Mouse (Mus musculus) layer of hippocampus, postnatal 25 days (tissue): ENCODE measurements at regions not wholly inside any gene's neighbourhood (a gene's known extent, or its start where the extent isn't known, plus 50 kb on each side); places are given as distances from the start of the nearest gene placed in this dataset.

ENCODE experiments used
- DNase-seq, 2 experiments: peaks; one replicate each; pipeline ENCODE4 v3.0.0; 2022; ENCODE audit warnings: mixed read lengths in 2 of 2, low spot score in 1 of 2; ENCODE audit errors: extremely low spot score in 1 of 2

DNA sequence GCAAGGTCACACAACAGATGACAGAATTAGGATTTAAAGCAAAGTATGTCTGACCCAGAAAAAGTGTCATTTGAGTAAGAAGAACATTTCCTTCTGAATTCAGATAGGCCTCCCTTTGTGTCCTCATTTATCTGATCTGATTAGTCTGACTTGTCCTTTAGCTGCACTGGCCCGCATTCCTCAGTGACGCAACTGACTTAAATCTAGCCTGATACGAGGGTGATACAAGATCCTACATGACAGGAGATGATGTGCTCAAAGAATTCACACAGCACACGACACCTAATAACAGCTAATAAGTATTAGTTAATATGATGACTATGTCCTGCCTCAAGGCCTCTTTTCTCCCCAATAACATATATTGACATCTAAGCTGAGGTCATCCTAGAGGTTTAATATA, 192.8 kb downstream of the Nuf2 start:
- no peak for DNase-seq

DNA sequence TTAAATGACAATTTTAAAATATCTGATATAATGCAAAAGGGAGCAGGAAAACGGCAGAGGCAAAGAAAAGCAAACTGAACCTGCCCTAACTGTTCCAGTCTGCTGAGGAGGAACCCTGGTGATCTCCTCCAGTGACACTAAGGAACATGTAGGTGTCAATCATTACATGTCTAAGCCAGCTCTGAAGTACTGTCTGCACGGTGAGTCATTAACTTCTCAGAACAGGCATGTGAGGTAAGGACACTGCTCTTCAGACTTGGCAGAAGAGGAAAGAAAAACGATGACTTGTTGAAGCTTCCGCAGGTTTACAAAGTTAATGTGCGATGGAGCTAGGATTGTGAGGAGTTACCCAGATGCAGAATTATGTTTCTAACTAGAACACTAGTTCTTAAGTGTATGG, 199.1 kb downstream of the Nuf2 start:
- no peak for DNase-seq

DNA sequence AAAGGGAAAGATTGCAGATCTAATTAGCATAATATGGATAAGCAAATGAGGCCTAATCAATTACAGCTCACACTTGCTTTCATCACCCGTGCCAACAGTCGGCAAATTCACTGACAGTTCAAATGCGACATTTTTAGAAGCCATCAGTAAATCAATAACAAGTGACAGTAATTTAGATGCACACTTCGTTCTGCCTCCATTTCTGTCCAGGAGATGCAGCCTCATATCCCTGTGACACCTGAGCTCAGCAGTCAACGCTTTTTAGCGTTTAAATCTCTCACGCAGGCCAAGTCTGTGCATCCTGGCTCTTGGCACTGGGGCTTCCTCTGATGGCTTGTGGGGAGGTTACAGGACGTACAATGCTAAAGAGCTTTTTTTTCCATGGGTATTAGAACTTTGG, 218.0 kb downstream of the Nuf2 start:
- no peak for DNase-seq

DNA sequence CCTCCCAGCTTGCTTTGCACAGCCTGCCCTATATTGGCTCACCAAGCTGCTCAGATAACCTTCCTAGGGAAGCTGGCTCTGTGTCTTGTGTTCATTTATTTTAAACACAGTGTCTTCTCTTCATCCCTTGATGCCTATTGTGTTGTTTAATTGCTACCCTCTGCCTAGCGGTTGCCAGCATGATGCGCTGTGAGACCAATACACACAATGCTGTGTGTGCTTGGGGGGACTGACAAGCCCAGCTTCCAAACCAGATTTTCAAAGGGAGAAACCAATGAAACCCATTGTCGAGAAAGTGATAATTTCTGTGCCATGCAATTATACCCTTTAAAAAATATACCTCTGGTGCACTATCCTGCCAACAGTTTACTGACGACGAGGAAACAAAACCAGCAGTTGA, 247.8 kb downstream of the Nuf2 start:
- no peak for DNase-seq

DNA sequence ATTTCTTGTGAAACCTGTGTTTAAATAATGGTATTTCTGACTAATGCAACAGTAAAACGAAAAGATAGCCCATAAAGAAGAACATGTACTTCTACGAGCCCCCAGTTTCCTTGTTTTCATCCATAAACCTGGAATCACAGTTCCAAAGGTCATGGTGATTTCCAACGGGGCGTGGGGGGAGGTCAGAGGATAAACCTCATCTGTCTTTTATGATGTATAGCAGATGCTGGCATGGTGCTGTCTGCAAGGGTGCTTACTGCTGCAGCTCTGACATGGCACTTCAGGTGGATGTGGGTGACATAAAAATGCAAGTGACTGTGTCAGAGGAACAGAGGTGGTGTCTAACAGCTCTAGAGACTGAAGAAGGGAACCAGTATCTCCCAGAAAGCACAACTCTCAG, 260.5 kb downstream of the Nuf2 start:
- DNase-seq = no peak

DNA sequence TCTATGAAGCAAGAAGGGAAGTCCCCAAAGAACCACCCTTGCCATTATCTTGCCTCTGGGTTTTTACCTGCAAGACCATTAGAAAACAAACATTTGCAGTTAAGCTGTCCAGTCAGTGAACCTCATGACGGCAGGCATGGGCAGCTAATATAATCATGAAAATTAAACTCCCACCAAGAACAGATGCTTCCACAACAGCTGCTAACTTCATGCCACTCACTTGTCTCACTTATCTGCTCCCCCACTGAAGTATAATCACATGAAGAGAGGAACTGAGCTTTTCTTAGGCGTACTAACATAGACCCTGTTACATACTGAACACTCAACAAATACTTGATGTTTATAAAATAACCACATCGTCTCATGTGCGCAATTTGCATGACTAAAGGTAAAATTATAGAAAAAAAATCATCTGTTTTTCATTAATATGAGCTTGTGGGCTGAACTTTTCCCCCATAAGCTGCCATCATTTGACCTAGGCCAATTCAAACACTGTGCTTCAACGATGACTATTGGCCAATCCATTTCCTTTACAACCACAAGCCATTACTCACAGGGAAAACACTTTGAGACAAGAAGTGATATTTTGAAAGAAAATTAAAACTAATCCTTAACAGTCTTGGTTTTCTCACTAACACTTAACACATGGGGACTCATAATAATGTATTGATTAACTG, 267.1 kb downstream of the Nuf2 start:
- DNase-seq = no peak

DNA sequence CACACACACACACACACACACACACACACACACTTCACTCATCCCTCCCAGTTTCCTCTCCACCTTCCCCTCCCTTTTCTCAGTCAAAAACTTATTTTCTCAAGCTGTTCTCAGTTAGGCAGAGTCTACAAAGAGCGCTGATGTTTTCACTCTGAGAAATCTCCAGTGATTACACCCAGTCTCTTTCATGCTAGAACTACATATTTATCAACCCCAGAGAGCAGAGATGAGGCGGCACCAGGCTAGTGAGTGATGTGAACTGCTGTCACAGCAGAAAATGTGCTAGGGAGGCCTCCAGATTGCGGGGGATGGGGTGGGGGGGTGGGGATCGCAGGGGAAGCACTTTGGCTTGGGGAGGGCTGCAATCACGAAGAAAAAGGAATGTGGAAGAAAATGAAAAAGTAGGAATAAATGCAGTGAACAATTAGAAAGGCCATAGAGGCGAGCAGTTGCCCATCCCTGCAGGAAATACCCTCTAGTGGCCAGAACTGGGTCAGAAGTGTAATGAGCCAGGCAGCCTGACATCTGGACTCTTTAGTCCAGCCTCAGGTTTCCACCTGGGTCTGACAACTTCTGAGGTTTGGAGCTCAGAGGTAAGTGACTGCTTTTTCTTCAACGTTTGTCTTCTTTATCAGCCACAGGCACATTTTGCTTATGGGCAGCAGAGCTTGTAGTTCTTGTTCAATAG, 276.9 kb downstream of the Nuf2 start:
- DNase-seq = no peak

DNA sequence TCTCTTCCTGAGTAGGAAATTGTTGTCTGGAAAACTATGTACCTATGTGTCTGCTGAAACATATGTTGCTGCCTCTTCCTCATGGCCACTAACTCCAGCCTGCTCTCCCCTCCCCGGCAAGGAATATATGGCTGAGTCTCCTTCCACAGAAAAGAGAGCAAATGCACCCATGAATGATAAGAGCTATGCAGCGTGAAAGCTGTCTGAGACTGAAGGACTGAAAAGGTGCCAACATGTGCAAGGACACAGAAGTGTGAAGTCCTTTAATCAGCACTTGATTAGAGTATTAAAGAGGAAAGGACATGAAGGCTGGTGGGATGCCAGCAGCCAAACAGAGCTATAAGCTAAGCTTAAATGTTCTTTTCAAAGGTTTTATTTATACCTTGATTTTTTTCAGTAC, 279.1 kb downstream of the Nuf2 start:
- no peak for DNase-seq

DNA sequence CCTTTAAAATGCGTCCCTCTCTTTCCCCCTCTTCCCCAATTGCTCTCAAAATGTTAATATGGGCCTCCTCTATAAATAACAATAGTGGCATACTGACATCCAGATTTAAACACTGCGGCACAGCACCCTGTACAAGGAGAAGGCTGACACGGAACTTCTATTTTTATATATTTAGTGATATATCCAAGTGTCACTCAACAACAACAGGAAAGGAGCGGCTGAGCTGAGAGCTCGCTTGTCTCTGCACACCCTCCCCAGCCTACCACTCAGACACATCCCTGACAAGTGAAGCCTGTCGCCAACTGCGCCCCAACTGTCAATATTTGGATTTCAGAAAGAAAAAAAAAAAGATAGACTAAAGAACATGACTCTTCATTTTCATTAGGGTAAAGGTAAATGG, 282.2 kb downstream of the Nuf2 start:
- no peak for DNase-seq

DNA sequence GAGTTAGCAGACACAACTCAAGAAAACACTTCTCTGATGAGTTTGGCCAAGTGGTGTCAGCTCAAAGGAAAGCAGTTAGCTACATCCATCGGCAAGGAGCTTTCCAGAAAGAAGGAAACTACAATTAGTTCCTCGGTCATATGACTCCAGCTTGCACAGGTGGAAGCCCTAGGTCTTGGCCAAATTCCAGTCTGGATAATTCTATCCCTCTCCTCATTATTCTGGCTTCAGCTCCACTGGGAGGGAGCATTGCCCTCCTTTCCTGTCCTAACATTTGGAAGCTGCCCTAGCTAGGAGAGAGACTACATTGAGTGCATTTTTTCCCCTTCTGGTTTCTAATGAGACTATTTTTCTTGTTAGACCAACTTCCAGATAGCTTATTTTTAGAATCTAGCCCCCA, 290.9 kb downstream of the Nuf2 start:
- no peak for DNase-seq

DNA sequence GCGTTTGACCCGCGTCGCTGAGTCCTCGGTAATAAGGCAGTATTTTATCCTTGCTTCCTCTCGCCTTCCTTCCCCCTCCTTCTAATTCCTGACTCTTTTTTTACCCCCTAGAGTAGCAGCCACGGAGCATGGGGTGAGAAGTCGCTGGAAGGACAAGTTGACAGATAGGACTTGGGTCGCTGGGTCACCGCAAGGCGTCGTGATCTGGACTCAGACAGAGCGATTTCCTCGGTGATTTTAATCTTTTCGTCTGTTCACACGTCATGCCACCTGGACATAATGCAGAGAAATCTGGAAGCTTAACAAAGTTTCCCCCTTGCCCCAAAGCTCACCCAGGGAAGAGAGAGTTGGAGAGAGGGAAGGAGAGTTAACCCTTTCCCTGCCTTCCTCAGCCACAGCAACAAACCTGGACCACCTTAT, 292.6 kb downstream of the Nuf2 start:
- DNase-seq = no peak

DNA sequence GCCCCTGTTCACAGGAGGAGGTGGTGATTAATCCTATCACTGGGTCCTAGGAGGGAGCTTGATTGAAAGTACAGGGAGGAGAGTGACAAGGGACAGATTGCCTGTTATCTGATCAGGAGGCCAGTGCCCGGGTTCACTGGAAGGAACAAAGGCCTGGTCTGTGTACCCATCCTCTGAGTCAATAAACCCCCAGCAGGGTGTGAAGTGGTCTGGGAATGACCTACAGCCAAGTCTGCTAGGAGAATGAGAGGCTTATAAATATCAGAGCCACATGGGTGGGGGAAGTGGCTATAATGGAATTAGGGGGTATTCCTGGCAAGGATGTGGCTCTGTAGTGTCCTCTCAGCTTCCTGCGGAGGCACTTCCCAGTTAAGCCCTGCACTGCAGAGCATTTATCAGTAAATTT, 296.0 kb downstream of the Nuf2 start:
- DNase-seq = no peak

DNA sequence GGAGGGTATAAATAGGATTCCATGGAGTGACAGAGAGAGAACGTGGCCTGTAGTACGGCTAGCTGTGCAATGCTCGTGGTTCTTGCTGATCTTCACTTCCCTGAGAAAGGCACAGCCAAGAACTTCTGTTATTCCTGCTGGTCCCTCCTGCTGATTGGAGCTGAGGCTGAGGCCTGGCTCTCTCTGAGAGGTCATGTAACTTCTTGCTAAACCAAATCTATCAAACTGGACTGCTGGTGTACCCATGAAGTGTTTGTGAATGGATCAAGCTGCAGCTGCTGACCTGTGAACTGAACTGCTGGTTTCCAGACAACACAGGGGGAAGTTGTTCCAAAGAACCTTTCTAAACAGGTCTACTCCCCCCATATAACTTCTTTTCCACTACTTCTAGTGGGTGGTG, 297.9 kb downstream of the Nuf2 start:
- no peak for DNase-seq

DNA sequence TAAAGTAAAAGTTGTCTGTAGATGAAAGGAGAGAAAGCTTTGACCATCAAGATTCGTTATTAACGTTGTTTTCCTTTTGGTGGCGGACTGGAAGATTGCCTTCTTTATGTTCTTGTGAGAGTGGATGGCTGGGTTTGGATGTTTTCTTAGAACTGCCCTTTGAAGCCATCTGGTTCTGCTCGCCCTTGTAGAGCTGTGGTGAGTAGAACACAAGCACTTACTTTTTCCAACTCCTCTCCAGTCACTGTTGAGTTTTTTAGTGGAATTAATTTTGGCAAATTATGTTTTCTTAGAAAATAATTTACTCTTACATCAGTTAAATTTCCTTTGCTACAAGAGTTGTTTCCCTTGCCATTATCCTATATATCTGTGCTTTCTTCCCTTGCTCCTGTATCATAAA, 301.2 kb downstream of the Nuf2 start:
- no peak for DNase-seq

DNA sequence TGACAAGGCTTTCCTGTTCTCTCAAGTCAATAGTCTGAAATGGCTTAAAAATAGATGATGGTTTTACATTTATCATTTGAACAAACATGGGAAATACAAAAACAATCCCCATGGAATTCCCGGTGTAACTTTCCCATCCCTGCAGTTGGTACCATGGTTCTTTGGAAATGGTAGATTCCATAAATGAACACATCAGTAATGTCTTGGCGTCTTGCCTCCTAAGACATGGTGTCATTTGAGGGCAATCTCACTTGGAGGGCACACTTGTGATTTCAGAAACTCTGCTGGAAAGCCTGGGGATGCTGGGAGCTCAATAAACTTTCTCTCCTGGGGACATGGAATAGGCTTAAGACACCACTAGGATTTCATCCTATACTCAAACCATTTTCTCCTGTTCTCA, 306.8 kb downstream of the Nuf2 start:
- DNase-seq = no peak

DNA sequence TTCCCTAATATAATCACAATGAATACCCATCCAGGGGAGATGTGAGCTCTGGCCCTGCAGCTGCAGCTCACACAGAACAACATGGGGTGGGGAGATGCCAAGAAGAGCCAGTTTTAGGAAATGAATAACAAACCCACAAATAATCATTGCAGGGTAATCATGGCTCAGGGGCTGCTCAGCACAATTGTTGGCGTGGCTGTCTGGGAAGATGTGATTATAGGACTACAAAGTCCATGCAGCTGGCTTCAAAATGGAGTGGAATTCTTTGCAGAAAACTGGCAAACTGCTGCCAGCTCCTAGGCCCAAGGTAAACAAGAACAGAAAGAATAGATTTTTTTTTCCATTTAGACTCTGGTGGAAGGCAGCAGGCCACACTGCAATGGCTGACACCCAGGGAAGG, 343.6 kb downstream of the Nuf2 start:
- no peak for DNase-seq

DNA sequence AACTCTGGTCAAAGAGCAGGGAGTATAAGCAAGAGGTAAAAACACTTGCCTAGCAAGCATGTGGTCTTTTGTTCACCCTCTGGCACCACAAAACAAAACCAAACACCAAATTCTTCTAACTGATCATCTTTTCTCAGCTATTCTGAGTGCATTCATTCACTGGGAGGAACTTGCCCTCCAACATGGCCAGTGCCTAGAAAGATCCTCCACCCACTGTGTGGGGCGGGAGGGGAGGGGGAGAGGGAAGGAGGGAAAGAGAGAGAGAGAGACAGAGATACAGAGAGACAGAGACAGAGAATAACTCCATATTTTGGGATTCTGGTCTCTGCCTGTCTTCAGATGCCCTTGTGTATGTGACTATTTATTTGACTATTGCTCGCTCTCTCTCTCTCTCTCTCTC, 360.9 kb downstream of the Nuf2 start:
- no peak for DNase-seq

DNA sequence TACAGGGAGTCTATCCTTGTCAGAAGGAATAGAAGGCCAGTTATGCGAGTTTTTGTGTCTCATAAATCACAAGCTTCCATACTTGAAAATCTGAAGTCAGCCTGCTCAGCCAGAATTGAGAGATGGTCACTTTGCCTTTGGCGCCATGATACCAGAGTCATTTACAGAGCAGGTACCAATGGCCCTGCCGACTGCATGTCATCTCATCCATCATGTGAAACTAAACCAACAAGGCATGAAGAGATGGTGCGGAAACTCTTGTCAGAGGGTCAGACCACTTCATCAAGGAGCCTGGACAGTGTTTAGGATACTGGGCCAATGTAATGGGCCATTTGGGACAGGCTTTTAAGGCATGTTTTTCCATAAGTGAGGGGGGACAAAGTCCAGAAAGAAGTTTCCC, 363.2 kb downstream of the Nuf2 start:
- DNase-seq = no peak

DNA sequence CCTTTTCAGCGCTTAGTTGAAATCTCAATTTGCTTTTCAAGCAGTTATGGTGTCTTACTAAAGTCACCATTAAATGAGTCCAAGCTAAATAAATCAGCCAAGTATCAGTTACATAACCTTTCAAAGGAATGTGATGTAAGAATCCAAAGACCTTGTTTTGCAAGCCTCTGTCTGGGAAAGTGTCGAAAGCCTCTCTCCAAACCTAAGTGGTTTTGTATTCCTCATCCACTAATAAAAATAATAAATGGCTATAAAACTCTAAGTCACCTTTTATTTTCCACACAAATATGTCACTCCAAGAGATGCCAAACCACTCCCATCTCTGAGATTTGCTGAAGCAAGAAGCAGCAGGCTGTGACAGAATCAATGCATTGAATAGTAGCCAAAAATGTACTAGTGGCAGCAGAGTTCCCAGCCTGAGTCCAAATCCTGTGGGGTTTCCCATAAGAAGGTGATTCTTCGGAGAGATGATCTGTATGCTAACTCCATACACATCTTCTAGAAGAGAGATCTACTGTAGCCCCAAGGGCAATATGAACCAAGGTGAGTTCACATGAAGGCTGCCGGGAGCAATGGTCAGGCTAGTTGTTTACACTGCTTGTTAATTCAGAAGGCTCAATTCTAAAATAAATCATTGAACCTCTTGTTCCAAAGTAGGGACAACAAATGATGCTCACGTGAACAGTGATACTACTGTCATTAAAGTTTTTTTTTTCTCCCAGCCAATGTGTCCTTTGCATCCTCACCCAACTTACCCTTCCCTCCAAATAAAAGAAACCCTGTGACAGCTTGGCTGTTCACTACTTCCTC, 365.0 kb downstream of the Nuf2 start:
- no peak for DNase-seq

DNA sequence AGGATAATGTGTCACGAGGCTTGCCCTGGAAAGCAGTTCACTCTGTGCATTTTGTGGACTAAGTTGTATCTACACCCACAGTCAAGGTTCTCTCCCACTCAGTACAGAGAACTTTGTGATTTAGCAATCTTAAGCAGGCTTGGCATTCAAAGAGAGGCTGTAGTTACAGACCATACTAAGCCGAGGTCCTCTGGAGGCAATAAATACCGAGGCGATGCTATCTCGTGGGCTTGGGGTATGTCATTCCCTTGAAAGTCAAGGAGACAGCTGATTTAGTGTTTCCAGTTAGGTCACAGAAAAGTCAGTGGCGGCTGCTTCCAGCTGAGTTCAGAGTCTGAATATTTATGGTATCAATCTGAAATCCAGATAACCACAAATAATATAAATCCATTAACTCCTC, 370.4 kb downstream of the Nuf2 start:
- no peak for DNase-seq

DNA sequence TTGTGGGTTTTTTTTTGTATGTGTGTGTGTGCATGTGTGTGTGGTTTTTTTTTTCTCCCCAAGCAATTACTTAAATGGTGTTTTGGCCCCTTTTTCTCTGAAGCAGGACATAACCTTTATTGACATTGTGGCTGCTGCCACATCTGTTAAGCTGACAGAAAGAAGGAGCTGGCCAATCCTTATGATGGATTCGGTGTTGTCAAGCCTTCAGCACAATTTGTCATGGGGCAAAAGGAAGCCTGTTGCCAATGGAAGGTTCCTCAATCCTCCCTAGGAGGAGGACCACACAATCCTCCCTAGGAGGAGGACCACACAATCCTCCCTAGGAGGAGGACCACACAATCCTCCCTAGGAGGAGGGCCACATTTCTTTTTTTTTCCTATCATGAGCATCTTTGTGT, 371.0 kb downstream of the Nuf2 start:
- DNase-seq = no peak

DNA sequence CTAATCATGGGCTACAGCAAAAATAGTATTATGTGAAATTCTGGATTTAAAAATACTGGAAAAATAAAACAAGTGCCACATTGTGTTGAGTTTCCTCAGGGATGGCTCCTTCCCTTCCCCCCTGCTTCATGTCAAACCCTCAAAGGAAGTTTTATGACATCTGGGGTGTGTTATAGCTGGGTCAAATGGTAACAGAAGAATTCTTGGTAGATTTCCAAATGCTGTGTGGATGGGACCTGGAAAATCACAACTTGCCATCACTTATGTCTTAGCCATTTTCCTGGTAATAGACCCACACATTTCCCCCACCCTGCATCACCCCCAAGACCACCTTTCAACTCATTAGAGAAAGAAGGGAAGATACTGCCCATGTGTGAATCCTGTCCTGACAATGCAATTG, 371.5 kb downstream of the Nuf2 start:
- no peak for DNase-seq
